Mouse (Mus musculus): ENCODE data around the gene Ptprs.

GRCm38 (mm10) chr17:56472121-56472520 is 4.2 kb downstream of the Ptprs start:
- TF ChIP-seq POLR2A (IDR thresholded peaks at IDR 0.05; ENCODE audit: control insufficient read depth, low read depth, low read length) (no peak), CTCF (IDR thresholded peaks at IDR 0.05; ENCODE audit: control insufficient read depth, insufficient read depth, insufficient replicate concordance, low read depth, low read length) (no peak)
